Mouse (Mus musculus): ENCODE results near the gene Pde6h. TPM values are rescaled to one million over a fixed set of nuclear protein-coding genes. Genes with fewer than 3 reads are reported as not detected.

The Pde6h gene
- polyA plus RNA-seq, 1 experiment from 2014 or later: not detected

GRCm38 (mm10) chr6:136915721-136916395 lies 7.8 kb upstream of the Pde6h start:
- Histone ChIP-seq H3K4me1 (peaks cover 7% of the 10 kb centered on the region), H3K27me3 (no peaks in the 10 kb centered on the region), H3K4me3 (replicated peaks) (no peak overlapping the region), H3K9ac (no peak overlapping the region), H3K9me3 (no peaks in the 10 kb centered on the region), H3K4me2 (no peak overlapping the region), H3K27ac (no peak overlapping the region), H3K36me3 (replicated peaks) (no peaks in the 10 kb centered on the region)
- ATAC-seq (ENCODE audit: low FRiP score): no peak
- 88% methylated on average over 8 of the region's 8 CpGs for WGBS

GRCm38 (mm10) chr6:136917885-136918284 lies 5.7 kb upstream of the Pde6h start:
- no peak overlapping the region for H3K27ac ChIP-seq
- H3K36me3 ChIP-seq (replicated peaks): no peaks in the 10 kb centered on the region
- ATAC-seq (ENCODE audit: low FRiP score): no peak
- H3K27me3 ChIP-seq: no peaks in the 10 kb centered on the region
- no peak overlapping the region for H3K9ac ChIP-seq
- WGBS: 5% methylated on average over 2 of the region's 2 CpGs
- H3K4me2 ChIP-seq: no peak overlapping the region
- no peak overlapping the region for H3K4me3 ChIP-seq (replicated peaks)
- H3K9me3 ChIP-seq: no peaks in the 10 kb centered on the region
- peaks cover 7% of the 10 kb centered on the region for H3K4me1 ChIP-seq

- H3K27ac ChIP-seq: no peak overlapping the region
- no peaks in the 10 kb centered on the region for H3K9me3 ChIP-seq
- no peak overlapping the region for H3K9ac ChIP-seq
- H3K4me3 ChIP-seq (replicated peaks): no peak overlapping the region
- no peaks in the 10 kb centered on the region for H3K36me3 ChIP-seq (replicated peaks)
- no peak overlapping the region for H3K4me2 ChIP-seq
- H3K27me3 ChIP-seq: no peaks in the 10 kb centered on the region
- ATAC-seq (ENCODE audit: low FRiP score): peak; percentile 53; the same call in 1 of the 2 replicates
- H3K4me1 ChIP-seq: no peaks in the 10 kb centered on the region
- WGBS: 46% methylated on average over 16 of the region's 16 CpGs
Observed at GRCm38 (mm10) chr6:136920320-136921257, 3.0 kb upstream of the Pde6h start.

- H3K27me3 ChIP-seq: no peaks in the 10 kb centered on the region
- no peaks in the 10 kb centered on the region for H3K36me3 ChIP-seq (replicated peaks)
- no peak overlapping the region for H3K27ac ChIP-seq
- no peak overlapping the region for H3K9ac ChIP-seq
- WGBS: 77% methylated on average over 7 of the region's 7 CpGs
- H3K4me3 ChIP-seq (replicated peaks): no peak overlapping the region
- no peak for ATAC-seq (ENCODE audit: low FRiP score)
- H3K4me1 ChIP-seq: no peaks in the 10 kb centered on the region
- no peak overlapping the region for H3K4me2 ChIP-seq
- H3K9me3 ChIP-seq: no peaks in the 10 kb centered on the region
Observed at GRCm38 (mm10) chr6:136921601-136922000, 2.0 kb upstream of the Pde6h start.

- H3K27ac ChIP-seq: no peak within 1 kb of the TSS
- H3K9ac ChIP-seq: no peak within 1 kb of the TSS
- no peak for ATAC-seq (ENCODE audit: low FRiP score)
- no peak within 1 kb of the TSS for H3K4me3 ChIP-seq (replicated peaks)
- WGBS: 85% methylated on average over 5 of the region's 5 CpGs
- no peak within 1 kb of the TSS for H3K4me2 ChIP-seq
- no peaks in the 10 kb centered on the region for H3K4me1 ChIP-seq
- no peaks in the 10 kb centered on the region for H3K27me3 ChIP-seq
- H3K9me3 ChIP-seq: no peaks in the 10 kb centered on the region
- no peaks in the 10 kb centered on the region for H3K36me3 ChIP-seq (replicated peaks)
Observed at GRCm38 (mm10) chr6:136922080-136922479, 1.6 kb upstream of the Pde6h start, which contains the start of gene Erp27. Gene Erp27 (minus strand): TSS chr6:136922180.

- WGBS: 91% methylated on average over 7 of the region's 7 CpGs
- Histone ChIP-seq H3K36me3 (replicated peaks) (no peaks in the 10 kb centered on the region), H3K4me3 (replicated peaks) (no peak overlapping the region), H3K4me2 (no peak overlapping the region), H3K4me1 (no peaks in the 10 kb centered on the region), H3K27ac (no peak overlapping the region), H3K27me3 (no peaks in the 10 kb centered on the region), H3K9me3 (no peaks in the 10 kb centered on the region), H3K9ac (no peak overlapping the region)
- ATAC-seq (ENCODE audit: low FRiP score): no peak
Observed at GRCm38 (mm10) chr6:136922871-136923270, 761 bp upstream of the Pde6h start.

- 81% methylated on average over 8 of the region's 8 CpGs for WGBS
- H3K9me3 ChIP-seq: no peaks in the 10 kb centered on the region
- no peak overlapping the region for H3K27ac ChIP-seq
- H3K36me3 ChIP-seq (replicated peaks): no peaks in the 10 kb centered on the region
- no peak overlapping the region for H3K4me2 ChIP-seq
- H3K4me3 ChIP-seq (replicated peaks): no peak overlapping the region
- no peak for ATAC-seq (ENCODE audit: low FRiP score)
- H3K27me3 ChIP-seq: no peaks in the 10 kb centered on the region
- H3K4me1 ChIP-seq: no peaks in the 10 kb centered on the region
- H3K9ac ChIP-seq: no peak overlapping the region
Observed at GRCm38 (mm10) chr6:136925049-136925448, 1.4 kb downstream of the Pde6h start.

- H3K27ac ChIP-seq: no peak overlapping the region
- H3K4me2 ChIP-seq: no peak overlapping the region
- 96% methylated on average over 1 of the region's 1 CpGs for WGBS
- H3K9ac ChIP-seq: no peak overlapping the region
- H3K9me3 ChIP-seq: no peaks in the 10 kb centered on the region
- no peak for ATAC-seq (ENCODE audit: low FRiP score)
- no peaks in the 10 kb centered on the region for H3K27me3 ChIP-seq
- no peaks in the 10 kb centered on the region for H3K36me3 ChIP-seq (replicated peaks)
- no peaks in the 10 kb centered on the region; the same call in 1 of the 2 replicates for H3K4me1 ChIP-seq
- H3K4me3 ChIP-seq (replicated peaks): no peak overlapping the region
Observed at GRCm38 (mm10) chr6:136927626-136928025, 4.0 kb downstream of the Pde6h start.

GRCm38 (mm10) chr6:136930677-136931076 lies 7.0 kb downstream of the Pde6h start:
- Histone ChIP-seq H3K9me3 (no peaks in the 10 kb centered on the region), H3K27me3 (no peaks in the 10 kb centered on the region), H3K36me3 (replicated peaks) (no peaks in the 10 kb centered on the region), H3K27ac (no peak overlapping the region), H3K4me1 (no peaks in the 10 kb centered on the region; the same call in 1 of the 2 replicates), H3K4me2 (no peak overlapping the region), H3K4me3 (replicated peaks) (no peak overlapping the region), H3K9ac (no peak overlapping the region)
- no peak for ATAC-seq (ENCODE audit: low FRiP score)
- 76% methylated on average over 12 of the region's 12 CpGs for WGBS

- WGBS: 87% methylated on average over 13 of the region's 13 CpGs
- 0 out of 2 replicates have a peak overlapping the region, but pooled peaks have one; percentile 38 for H3K27ac ChIP-seq
- H3K4me2 ChIP-seq: no peak overlapping the region
- H3K9ac ChIP-seq: no peak overlapping the region
- H3K4me1 ChIP-seq: no peaks in the 10 kb centered on the region; the same call in 1 of the 2 replicates
- H3K4me3 ChIP-seq (replicated peaks): no peak overlapping the region
- H3K27me3 ChIP-seq: no peaks in the 10 kb centered on the region
- H3K9me3 ChIP-seq: no peaks in the 10 kb centered on the region
- no peaks in the 10 kb centered on the region for H3K36me3 ChIP-seq (replicated peaks)
- ATAC-seq (ENCODE audit: low FRiP score): no peak
Observed at GRCm38 (mm10) chr6:136931246-136931645, 7.6 kb downstream of the Pde6h start.

GRCm38 (mm10) chr6:136934068-136934467 lies 10.4 kb downstream of the Pde6h start:
- ATAC-seq (ENCODE audit: low FRiP score): no peak
- Histone ChIP-seq H3K9ac (no peak overlapping the region), H3K27ac (no peak overlapping the region), H3K27me3 (no peaks in the 10 kb centered on the region), H3K4me3 (replicated peaks) (no peak overlapping the region), H3K4me2 (no peak overlapping the region), H3K36me3 (replicated peaks) (no peaks in the 10 kb centered on the region), H3K4me1 (no peaks in the 10 kb centered on the region; the same call in 1 of the 2 replicates), H3K9me3 (no peaks in the 10 kb centered on the region)
- WGBS: 86% methylated on average over 7 of the region's 7 CpGs

- no peaks in the 10 kb centered on the region for H3K27me3 ChIP-seq
- no peaks in the 10 kb centered on the region for H3K9me3 ChIP-seq
- H3K36me3 ChIP-seq (replicated peaks): no peaks in the 10 kb centered on the region
- no peak overlapping the region for H3K4me2 ChIP-seq
- WGBS: 73% methylated on average over 3 of the region's 3 CpGs
- no peaks in the 10 kb centered on the region; the same call in 1 of the 2 replicates for H3K4me1 ChIP-seq
- H3K27ac ChIP-seq: no peak overlapping the region
- no peak for ATAC-seq (ENCODE audit: low FRiP score)
- no peak overlapping the region for H3K4me3 ChIP-seq (replicated peaks)
- no peak overlapping the region for H3K9ac ChIP-seq
Observed at GRCm38 (mm10) chr6:136935233-136935632, 11.6 kb downstream of the Pde6h start.

All from forebrain, embryonic 12.5 days (tissue).